Mouse (Mus musculus): Measurements from ENCODE around the gene Cxcl13.

- TF ChIP-seq CTCF (IDR thresholded peaks at IDR 0.05; ENCODE audit: low read depth), result no peak
- no peak for TF ChIP-seq EP300 (IDR thresholded peaks at IDR 0.05; ENCODE audit: low read depth)
Measured at GRCm38 (mm10) chr5:95964940-95965339, 8.2 kb downstream of the Cxcl13 start.
